Mouse (Mus musculus): ENCODE measurements around the gene Arhgap30. TPM values are rescaled to one million over a fixed set of nuclear protein-coding genes. Genes with fewer than 3 reads are reported as not detected.

Gene Arhgap30
- polyA plus RNA-seq, 1 experiment from 2014 or later: 0.72 TPM

DNA sequence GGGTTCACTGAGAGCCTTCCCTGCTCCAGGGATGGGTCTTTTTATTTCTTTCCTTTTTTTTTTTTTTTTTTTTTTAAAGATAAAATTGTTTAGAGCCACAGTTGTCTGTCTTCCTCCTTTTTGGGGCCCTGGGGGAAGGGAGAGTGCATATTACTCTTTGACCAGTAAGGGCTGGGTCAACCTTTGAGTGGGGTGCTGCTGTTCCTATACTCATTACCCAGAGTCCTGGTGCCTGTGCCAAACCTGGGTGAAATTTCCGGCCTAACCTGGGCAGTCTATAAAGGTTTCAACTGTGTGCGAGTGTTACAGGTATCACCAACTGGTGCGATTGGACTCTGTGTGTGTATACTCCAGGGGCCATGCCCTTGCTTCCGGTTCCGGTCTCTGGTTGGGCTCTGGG is 29.9 kb downstream of the Arhgap30 start, which contains the start of gene Tstd1:
Tstd1 (plus strand) TSS at position 213 of the 400 bp plus-strand sequence.
- no peak for DNase-seq (ENCODE audit: low spot score)
- 87% methylated on average over 5 of the region's 5 CpGs for whole genome bisulfite sequencing
- peaks cover 75% of the 10 kb centered on the region for H3K36me3 ChIP-seq (replicated peaks)
- peaks cover 8% of the 10 kb centered on the region for H3K4me1 ChIP-seq
- no peak within 1 kb of the TSS for H3K27ac ChIP-seq (replicated peaks)
- H3K4me3 ChIP-seq: no peak within 1 kb of the TSS
- no peaks in the 10 kb centered on the region for H3K9me3 ChIP-seq
- H3K27me3 ChIP-seq (replicated peaks; ENCODE audit: low read depth, poor library complexity, severe bottlenecking): no peaks in the 10 kb centered on the region

DNA sequence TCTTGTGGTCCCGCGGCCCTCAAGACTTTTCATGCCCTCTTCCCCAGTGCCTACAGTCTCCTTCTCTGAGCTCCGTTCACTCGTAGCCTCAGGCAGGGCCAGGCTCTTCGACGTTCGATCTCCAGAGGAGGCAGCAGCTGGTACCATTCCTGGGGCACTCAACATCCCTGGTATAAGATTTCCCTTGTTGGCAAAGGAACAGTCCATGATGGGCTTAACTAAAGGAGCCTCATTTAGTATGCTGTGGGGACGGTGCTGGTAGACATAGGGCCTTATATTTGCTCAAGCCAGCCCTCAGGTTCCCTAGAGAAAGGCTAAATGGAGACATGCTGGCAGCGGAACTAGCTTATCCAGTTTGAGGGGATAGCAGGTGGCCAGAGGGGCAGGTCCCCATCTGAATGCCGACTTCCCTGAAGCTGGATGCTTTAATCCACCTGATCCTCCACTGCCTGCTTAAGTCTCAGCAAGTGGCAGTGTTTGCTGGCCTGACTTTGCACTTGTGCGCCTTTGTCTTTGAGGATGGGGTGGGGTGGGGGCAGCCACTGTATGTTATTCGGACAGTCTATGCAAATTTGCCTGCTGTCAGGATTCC is 30.6 kb downstream of the Arhgap30 start:
- Histone ChIP-seq H3K27me3 (replicated peaks; ENCODE audit: low read depth, poor library complexity, severe bottlenecking) (no peaks in the 10 kb centered on the region), H3K27ac (replicated peaks) (no peak overlapping the region), H3K9me3 (no peaks in the 10 kb centered on the region), H3K4me1 (peaks cover 6% of the 10 kb centered on the region; the same call in 1 of the 2 replicates), H3K36me3 (replicated peaks) (peaks cover 70% of the 10 kb centered on the region), H3K4me3 (no peak overlapping the region)
- WGBS: 57% methylated on average over 12 of the region's 12 CpGs
- no peak for DNase-seq (ENCODE audit: low spot score)

DNA sequence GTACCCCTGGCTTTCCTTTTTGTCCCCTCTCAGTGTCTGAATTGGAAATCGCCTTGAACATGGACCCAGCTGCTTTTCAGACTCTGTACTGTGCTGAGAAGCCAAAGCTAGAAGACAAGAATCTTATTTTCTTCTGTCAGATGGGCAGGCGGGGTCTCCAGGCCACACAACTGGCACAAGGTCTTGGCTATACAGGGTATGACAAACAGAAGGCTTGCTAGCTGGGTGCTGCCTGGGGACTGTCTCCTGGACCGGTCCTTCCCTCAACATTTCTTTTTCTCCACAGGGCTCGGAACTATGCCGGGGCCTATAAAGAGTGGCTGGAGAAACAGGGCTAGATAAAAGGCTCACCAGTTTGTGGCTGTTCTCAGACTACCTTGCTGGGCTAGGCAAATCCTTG is 31.2 kb downstream of the Arhgap30 start:
- no peak overlapping the region for H3K27ac ChIP-seq (replicated peaks)
- no peak overlapping the region for H3K4me3 ChIP-seq
- H3K9me3 ChIP-seq: no peaks in the 10 kb centered on the region
- 80% methylated on average over 5 of the region's 5 CpGs for WGBS
- no peak for DNase-seq (ENCODE audit: low spot score)
- peaks cover 6% of the 10 kb centered on the region; the same call in 1 of the 2 replicates for H3K4me1 ChIP-seq
- H3K27me3 ChIP-seq (replicated peaks; ENCODE audit: low read depth, poor library complexity, severe bottlenecking): no peaks in the 10 kb centered on the region
- H3K36me3 ChIP-seq (replicated peaks): peaks cover 64% of the 10 kb centered on the region

DNA sequence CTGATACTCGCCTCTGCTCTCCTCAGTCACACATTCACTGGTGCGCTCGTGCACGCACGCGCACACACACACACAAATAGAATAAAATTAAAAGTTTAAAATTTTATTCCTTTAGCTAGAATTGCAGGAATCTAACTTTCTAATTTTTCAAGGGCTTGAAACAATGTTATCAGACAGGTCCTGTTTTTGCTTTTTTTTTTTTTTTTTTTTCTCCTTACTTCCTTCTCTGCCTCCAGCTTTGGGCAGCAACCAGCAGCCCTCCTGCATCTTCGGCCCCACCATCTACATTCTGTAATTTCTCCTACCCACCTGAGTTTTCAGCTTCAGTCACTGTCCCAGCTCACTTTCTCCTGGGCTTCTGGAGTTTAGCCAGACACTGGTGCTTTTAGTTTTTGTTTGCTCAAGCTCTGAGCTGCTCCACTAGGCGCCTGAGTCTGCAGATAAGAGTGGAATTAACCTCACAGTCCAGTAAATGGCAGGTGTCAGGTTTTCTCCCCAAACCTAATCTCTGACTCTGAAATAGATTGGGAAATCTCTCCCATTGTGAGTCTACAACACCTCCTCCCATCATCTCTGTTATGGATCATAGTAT is 33.8 kb downstream of the Arhgap30 start:
- H3K36me3 ChIP-seq (replicated peaks): peaks cover 38% of the 10 kb centered on the region
- no peaks in the 10 kb centered on the region for H3K27me3 ChIP-seq (replicated peaks; ENCODE audit: low read depth, poor library complexity, severe bottlenecking)
- H3K4me3 ChIP-seq: no peak overlapping the region
- no peak for DNase-seq (ENCODE audit: low spot score)
- H3K9me3 ChIP-seq: no peaks in the 10 kb centered on the region
- 89% methylated on average over 8 of the region's 8 CpGs for WGBS
- H3K4me1 ChIP-seq: peaks cover 6% of the 10 kb centered on the region; the same call in 1 of the 2 replicates
- H3K27ac ChIP-seq (replicated peaks): no peak overlapping the region

DNA sequence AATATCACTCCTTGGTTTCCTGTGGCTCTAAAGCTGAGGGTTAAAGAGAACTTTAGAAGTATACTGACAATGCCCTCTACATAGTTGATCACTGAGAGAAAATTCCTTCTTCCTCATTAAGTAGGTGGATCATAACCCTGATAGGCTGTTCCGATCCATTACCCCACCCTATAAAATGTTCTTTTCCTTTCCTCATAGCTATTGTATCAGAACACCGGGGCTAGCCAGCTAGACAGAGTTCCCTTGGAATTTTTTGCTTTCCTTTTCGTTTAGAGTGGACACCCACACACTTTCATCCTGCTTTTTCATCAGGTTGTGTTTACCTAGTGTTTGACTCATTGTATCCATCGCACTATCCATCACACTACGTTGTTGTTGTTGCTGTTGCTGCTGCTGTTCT is 35.9 kb downstream of the Arhgap30 start:
- Histone ChIP-seq H3K36me3 (replicated peaks) (peaks cover 17% of the 10 kb centered on the region), H3K4me3 (no peak overlapping the region), H3K4me1 (no peaks in the 10 kb centered on the region), H3K9me3 (no peaks in the 10 kb centered on the region), H3K27ac (replicated peaks) (no peak overlapping the region), H3K27me3 (replicated peaks; ENCODE audit: low read depth, poor library complexity, severe bottlenecking) (no peaks in the 10 kb centered on the region)
- no peak for DNase-seq (ENCODE audit: low spot score)
- 82% methylated on average over 5 of the region's 5 CpGs for WGBS

DNA sequence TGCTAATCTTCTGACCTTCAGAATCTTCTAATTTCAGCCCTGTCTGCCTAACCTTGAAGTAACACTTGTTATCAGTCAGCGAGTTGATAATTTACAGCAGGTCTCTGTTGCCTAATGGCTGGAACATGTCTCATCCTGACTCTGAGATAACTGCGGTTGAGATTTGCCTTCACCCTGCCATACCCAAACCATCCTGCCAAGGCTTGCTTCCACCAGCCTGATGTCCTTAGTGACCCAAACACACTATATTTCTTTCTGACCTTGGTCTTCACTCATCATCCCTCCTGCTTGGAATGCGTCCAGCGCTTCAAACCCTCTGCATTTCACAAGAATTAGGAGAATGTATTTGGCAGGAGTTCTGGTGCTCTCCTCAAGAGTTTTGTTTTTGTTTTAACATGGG is 36.4 kb downstream of the Arhgap30 start:
- WGBS: 80% methylated on average over 4 of the region's 4 CpGs
- no peak for DNase-seq (ENCODE audit: low spot score)

DNA sequence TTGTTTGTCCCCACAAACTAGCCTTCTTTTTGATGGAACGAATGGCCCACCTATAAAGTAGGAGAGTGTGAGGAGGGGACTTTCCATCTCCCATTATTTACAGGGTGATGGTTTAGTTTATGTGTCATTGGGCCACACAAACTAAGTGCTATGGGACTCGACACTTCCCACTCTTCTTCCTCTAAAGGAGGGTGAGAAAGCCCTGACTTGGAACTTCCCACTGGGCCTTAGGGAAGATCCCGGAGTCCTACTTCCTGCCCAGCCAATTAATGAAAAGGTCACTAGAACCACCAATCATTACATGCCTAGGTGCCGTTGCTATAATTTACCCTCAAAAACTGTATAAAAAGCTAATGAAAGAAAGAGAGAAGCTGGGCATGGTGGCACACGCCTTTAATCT is 43.4 kb downstream of the Arhgap30 start:
- Histone ChIP-seq H3K9me3 (no peaks in the 10 kb centered on the region), H3K27me3 (replicated peaks; ENCODE audit: low read depth, poor library complexity, severe bottlenecking) (peaks cover 15% of the 10 kb centered on the region), H3K36me3 (replicated peaks) (no peaks in the 10 kb centered on the region), H3K4me1 (peaks cover 1% of the 10 kb centered on the region; the same call in 1 of the 2 replicates), H3K27ac (replicated peaks) (no peak overlapping the region), H3K4me3 (no peak overlapping the region)
- 81% methylated on average over 5 of the region's 5 CpGs for WGBS
- DNase-seq (ENCODE audit: low spot score): no peak

More for the DNA sequence above, 36.4 kb downstream of the Arhgap30 start:
- Histone ChIP-seq H3K4me1 (no peaks in the 10 kb centered on the region), H3K36me3 (replicated peaks) (peaks cover 12% of the 10 kb centered on the region), H3K9me3 (no peaks in the 10 kb centered on the region), H3K27ac (replicated peaks) (no peak overlapping the region), H3K27me3 (replicated peaks; ENCODE audit: low read depth, poor library complexity, severe bottlenecking) (no peaks in the 10 kb centered on the region), H3K4me3 (no peak overlapping the region)

DNA sequence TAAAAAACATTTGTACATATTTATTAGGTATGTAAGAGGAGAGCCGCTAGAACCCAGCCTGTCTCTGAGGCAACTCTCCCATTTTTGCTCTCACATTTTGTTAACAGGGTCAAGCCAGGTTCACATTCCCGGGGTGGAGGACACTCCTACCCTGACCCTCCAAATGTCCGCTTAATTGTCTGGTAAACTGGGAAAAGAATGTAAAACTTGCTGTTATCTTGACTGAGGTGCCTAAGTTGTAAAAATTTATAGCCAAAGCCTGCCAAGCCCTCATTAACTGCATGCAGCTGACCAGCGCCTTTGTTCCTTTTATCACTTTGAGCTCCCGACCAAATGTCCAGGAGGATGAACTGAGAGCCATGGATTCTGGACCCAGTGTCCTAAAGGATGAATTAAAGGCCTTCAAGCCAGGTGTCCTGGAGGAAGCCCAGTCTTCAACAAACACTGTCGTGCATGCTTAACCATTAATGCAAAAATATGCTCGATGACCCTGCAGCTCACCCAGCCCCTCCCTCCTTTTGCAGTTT is 46.6 kb downstream of the Arhgap30 start:
- Histone ChIP-seq H3K4me1 (peaks cover 25% of the 10 kb centered on the region), H3K36me3 (replicated peaks) (no peaks in the 10 kb centered on the region), H3K4me3 (no peak overlapping the region), H3K27ac (replicated peaks) (no peak overlapping the region), H3K9me3 (no peaks in the 10 kb centered on the region), H3K27me3 (replicated peaks; ENCODE audit: low read depth, poor library complexity, severe bottlenecking) (peaks cover 47% of the 10 kb centered on the region)
- WGBS: 64% methylated on average over 7 of the region's 7 CpGs
- DNase-seq (ENCODE audit: low spot score): no peak

DNA sequence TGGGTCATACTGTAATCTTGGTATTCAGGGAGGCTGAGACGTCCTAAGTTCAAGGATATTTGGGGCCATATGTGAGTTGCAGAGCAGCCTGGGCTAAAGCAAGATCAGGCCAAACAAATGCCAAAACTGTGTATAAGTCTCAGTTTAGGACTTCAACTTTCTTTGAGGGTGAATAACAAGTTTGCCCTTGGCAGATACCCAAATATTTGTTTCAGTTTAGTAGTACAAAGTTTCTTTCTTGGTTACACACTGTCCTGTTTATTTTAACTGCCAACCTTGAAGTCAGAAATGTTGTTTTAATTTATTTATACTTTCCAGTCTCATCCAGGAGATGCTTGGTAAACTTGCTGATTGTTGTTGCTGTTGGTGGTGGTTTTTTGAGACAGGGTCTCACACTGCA is 47.2 kb downstream of the Arhgap30 start:
- Histone ChIP-seq H3K4me1 (peaks cover 30% of the 10 kb centered on the region), H3K9me3 (no peaks in the 10 kb centered on the region), H3K36me3 (replicated peaks) (no peaks in the 10 kb centered on the region), H3K27ac (replicated peaks) (no peak overlapping the region), H3K27me3 (replicated peaks; ENCODE audit: low read depth, poor library complexity, severe bottlenecking) (peaks cover 53% of the 10 kb centered on the region), H3K4me3 (no peak overlapping the region)
- WGBS: 81% methylated on average over 1 of the region's 1 CpGs
- no peak for DNase-seq (ENCODE audit: low spot score)

DNA sequence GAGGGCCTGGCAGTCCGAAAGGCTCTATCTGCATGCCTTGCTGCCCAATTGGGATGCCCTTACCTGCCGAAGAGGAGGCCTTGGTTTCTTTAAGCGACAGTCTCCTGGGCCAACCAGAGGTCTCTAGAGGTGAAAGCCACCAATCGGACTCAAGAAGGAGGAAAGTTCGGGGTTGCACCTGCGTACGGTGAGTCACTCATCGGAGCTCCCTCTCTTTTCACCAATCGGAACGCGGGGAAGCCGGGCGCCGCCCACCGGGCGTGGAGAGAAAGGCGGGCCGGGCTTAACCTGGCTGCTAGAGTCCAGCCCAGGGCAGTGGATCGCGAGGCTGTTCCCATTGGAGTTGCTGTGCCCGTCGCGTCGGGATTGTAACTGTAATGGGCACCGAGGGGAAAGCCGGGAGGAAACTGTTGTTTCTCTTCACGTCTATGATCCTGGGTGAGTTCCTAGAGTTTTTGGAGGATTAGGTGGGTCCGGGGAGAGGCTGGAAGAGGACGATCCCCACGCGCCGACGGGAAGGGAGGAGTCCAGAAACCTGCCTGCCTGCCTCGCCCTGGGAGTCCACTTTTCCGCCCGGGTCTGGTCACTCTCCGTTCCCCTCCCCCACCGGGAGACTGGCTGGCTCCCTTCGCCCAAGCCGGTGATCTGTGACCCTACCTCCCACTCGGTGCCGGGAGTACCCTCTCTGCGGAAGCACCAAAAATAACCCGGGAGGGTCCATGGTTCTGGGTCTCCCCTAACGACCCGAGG is 48.7 kb downstream of the Arhgap30 start, which contains the start of gene F11r:
F11r (plus strand) TSS at position 272 of the 750 bp plus-strand sequence.
- no peaks in the 10 kb centered on the region for H3K9me3 ChIP-seq
- peak; percentile 86 for DNase-seq (ENCODE audit: low spot score)
- H3K27ac ChIP-seq (replicated peaks): peak within 1 kb of the TSS; percentile 71
- H3K4me3 ChIP-seq: peak within 1 kb of the TSS; percentile 61
- WGBS: under 1% methylated on average over 46 of the region's 46 CpGs
- H3K36me3 ChIP-seq (replicated peaks): no peaks in the 10 kb centered on the region
- peaks cover 53% of the 10 kb centered on the region for H3K27me3 ChIP-seq (replicated peaks; ENCODE audit: low read depth, poor library complexity, severe bottlenecking)
- H3K4me1 ChIP-seq: peaks cover 42% of the 10 kb centered on the region

DNA sequence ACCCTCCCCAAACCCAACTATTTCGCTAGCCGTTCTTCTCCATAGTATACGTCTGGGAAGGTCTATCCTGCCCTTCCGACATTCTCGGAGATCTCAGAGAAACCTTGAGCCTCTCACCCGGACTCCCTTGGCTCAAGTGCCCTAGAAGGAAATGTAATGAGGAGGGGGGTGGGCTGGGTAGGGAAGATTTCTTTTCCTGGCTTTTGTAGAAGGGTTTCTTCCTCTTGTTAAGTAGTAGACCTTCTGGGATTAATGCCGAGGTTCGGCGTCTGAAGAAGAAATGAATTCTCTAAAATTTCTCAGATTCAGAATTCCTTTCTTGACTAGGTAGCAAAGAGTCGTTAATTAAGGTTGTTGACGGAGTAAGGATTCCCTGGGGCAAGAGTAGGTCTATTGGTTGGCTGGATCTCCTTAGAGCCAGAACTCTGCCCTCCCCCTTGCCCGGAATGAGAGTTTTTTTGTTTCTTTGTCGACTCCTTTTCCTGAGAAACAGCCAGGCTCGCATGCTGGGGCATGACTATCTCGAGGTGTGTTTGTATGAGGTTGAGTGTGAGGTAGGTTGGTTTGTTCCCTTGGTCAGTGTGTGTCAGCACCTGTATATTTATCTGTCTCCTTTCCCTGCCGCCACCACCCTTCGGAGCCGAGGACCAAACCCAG is 49.4 kb downstream of the Arhgap30 start:
- Histone ChIP-seq H3K36me3 (replicated peaks) (no peaks in the 10 kb centered on the region), H3K4me3 (peak overlapping the region; percentile 61), H3K4me1 (peaks cover 42% of the 10 kb centered on the region), H3K9me3 (no peaks in the 10 kb centered on the region), H3K27ac (replicated peaks) (peak overlapping the region; percentile 71), H3K27me3 (replicated peaks; ENCODE audit: low read depth, poor library complexity, severe bottlenecking) (peaks cover 53% of the 10 kb centered on the region)
- 3% methylated on average over 18 of the region's 18 CpGs for WGBS
- peak; percentile 20 for DNase-seq (ENCODE audit: low spot score)

DNA sequence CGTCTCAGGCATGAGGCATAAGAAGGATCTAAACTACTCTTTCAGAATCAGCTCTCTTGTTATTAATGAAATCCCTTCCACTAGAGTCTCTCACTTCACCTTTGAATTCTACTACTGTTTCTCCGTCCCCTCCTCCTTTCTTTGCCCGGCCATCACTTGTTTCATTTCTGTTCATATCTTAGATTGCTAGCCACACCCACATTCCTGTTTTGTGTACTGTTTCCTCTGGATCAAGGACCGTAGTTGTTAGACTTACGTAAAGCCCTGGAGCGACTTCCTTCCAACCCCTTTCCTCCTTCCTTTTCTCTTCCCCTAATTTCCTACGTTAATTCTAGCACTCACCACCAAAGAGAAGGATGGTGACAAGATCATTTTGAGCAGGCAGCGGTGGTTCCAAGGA is 50.3 kb downstream of the Arhgap30 start:
- peaks cover 42% of the 10 kb centered on the region for H3K4me1 ChIP-seq
- no peak overlapping the region for H3K27ac ChIP-seq (replicated peaks)
- peak overlapping the region; percentile 61 for H3K4me3 ChIP-seq
- H3K36me3 ChIP-seq (replicated peaks): 0 out of 2 replicates have a peak, but pooled peaks cover 6% of the 10 kb centered on the region
- H3K9me3 ChIP-seq: 0 out of 2 replicates have a peak, but pooled peaks cover 7% of the 10 kb centered on the region
- H3K27me3 ChIP-seq (replicated peaks; ENCODE audit: low read depth, poor library complexity, severe bottlenecking): peaks cover 53% of the 10 kb centered on the region
- DNase-seq (ENCODE audit: low spot score): no peak
- 29% methylated on average over 8 of the region's 8 CpGs for whole genome bisulfite sequencing
